8 mouse cellular contexts compared by ENCODE assay signal in genomic region chr10:83634461-83634860, GRCm38 (mm10). TPM values are rescaled to one million over a fixed set of nuclear protein-coding genes. Genes with fewer than 3 reads are reported as not detected.
A peak's percentile ranks its signal among the peaks of the same experiment; 100 is the strongest.
DNase-seq lines count a peak whose midpoint lies in the region; ATAC-seq lines count a peak whose summit lies in the region.

No protein-coding gene starts in this region.

- whole genome bisulfite sequencing in embryonic facial prominence, embryonic 14.5 days = 28% methylated on average over 5 of the region's 5 CpGs

- no peaks in the 10 kb centered on the region for H3K9me3 ChIP-seq in embryonic facial prominence, embryonic 14.5 days (ENCODE audit: control insufficient read depth, low read length)

- no peaks in the 10 kb centered on the region for H3K27me3 ChIP-seq in embryonic facial prominence, embryonic 14.5 days (replicated peaks; ENCODE audit: control insufficient read depth, insufficient read depth, low read length)

- H3K4me2 ChIP-seq in embryonic facial prominence, embryonic 14.5 days (ENCODE audit: low read depth, low read length) = no peak overlapping the region

- peaks cover 6% of the 10 kb centered on the region; the same call in 1 of the 2 replicates for H3K36me3 ChIP-seq in embryonic facial prominence, embryonic 14.5 days (ENCODE audit: control insufficient read depth, insufficient read depth, low read length)

- H3K9ac ChIP-seq in embryonic facial prominence, embryonic 14.5 days (ENCODE audit: low read depth, low read length) = no peak overlapping the region

- peak; percentile 47 for DNase-seq in cerebellum, adult 9-11 months
- DNase-seq in lung, adult 18-20 months = peak; percentile 40 to 45
- DNase-seq in lung, postnatal 25 days (ENCODE audit: low spot score) = no peak
- DNase-seq in embryonic facial prominence, embryonic 14.5 days (ENCODE audit: low spot score) = peak; percentile 38
- peak; percentile 63 for DNase-seq in mesoderm, embryonic 11.5 days (ENCODE audit: low read depth, low spot score)
- DNase-seq in layer of hippocampus, postnatal 25 days (ENCODE audit: extremely low spot score in 1 of 2, low spot score in 1 of 2) = no peak
- DNase-seq in adrenal gland, adult 18-20 months (ENCODE audit: low spot score in 2 of 2) = no peak

- no peaks in the 10 kb centered on the region for H3K4me1 ChIP-seq in embryonic facial prominence, embryonic 14.5 days (ENCODE audit: control insufficient read depth, insufficient read depth, low read length)

- H3K27ac ChIP-seq in embryonic facial prominence, embryonic 14.5 days (replicated peaks; ENCODE audit: low read depth, low read length) = no peak overlapping the region

- ATAC-seq in cerebellum, adult (ENCODE audit: insufficient number of reproducible peaks, low FRiP score, low TSS enrichment) = no peak
- ATAC-seq in embryonic facial prominence, embryonic 14.5 days (ENCODE audit: low read depth) = no peak

- no peak overlapping the region for H3K4me3 ChIP-seq in embryonic facial prominence, embryonic 14.5 days (ENCODE audit: low read depth, low read length)

RNA-seq across cellular contexts. Expression of gene Appl2, which starts 14.1 kb away (rescaled TPM):
- 37.7 and 39.5 TPM in 2 replicates for polyA plus RNA-seq in embryonic facial prominence, embryonic 14.5 days (2014; fragmentation: Nextera tagmentation; extraction: Ambion mirVana)
- 10 to 100 TPM; 65.5 to 76.2 TPM for total RNA-seq in layer of hippocampus, postnatal 25 days (2021)
- 100 to 1,000 TPM in 1 of 2 experiments, 10 to 100 TPM in 1; 34.4 to 105 TPM for total RNA-seq in adrenal gland, adult 18-20 months (2021)

Comparison
In these comparisons a context has a peak if more than half of its experiments do, and no peak if none do; other contexts are left out.
1. DNase-seq: peak in cerebellum, adult 9-11 months (single experiment), lung, adult 18-20 months (2 of 2), embryonic facial prominence, embryonic 14.5 days (single experiment) and mesoderm, embryonic 11.5 days (single experiment); none in lung, postnatal 25 days (single experiment), layer of hippocampus, postnatal 25 days (0 of 2) and adrenal gland, adult 18-20 months (0 of 2).